Mouse (Mus musculus) embryonic fibroblast, embryonic 13.5 days (primary cell): ENCODE results near the gene Evi5.

ENCODE experiments used
- CTCF ChIP-seq: IDR thresholded peaks from 2 replicates; pipeline ENCODE4 v1.5.1; 2011; ENCODE audit warnings: mild to moderate bottlenecking, control low read depth, low read length, moderate library complexity, borderline replicate concordance; ENCODE audit not compliant: insufficient read depth
- POLR2A ChIP-seq: IDR thresholded peaks from 2 replicates; pipeline ENCODE4 v1.6.1; 2011; ENCODE audit warnings: low read depth, mild to moderate bottlenecking, control low read depth, low read length, moderate library complexity

DNA sequence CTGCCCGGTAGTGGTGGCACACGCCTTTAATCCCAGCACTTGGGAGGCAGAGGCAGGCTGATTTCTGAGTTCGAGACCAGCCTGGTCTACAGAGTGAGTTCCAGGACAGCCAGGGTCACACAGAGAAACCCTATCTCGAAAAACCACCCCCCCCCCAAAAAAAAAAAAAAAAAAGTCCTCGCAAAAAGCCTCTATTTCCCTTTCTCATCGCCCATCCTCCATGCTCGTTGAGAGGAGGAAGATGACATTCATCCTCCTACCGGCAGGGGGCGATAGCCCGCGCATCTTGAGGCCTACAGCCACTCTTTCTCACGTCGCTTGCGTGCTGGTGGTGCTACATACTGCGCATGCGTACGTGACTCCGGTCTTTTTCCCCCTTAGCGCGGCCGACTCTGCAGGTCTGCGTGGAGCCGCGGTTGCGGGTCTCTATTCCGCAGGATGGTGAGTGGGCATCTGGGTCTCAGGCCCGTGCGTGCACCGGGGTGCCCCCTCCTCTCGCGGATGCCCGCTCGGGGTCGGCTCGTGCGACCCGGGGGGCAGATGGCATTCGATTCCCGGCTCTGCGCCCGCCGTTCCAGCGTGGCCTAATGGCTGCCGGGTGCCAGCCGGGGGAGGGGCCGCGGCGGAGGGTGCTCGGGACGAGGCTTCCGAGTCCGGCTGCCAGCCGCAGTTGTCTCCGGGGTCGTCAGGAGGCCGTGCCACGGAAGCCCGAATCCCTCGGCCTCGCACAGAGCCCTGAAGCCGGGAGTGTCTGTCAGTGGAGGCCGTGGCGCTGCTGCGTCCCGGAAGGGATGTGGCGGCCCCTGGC lies 25.5 kb upstream of the Evi5 start, which contains the start of gene Rpl5:
- peak; percentile 95 for TF ChIP-seq POLR2A
- peak; percentile 92 for TF ChIP-seq CTCF
